Mouse (Mus musculus) spleen, adult 2 months (tissue): ENCODE measurements around the gene Bbx. TPM values are rescaled to one million over a fixed set of nuclear protein-coding genes. Genes with fewer than 3 reads are reported as not detected.

ENCODE experiments used
- DNase-seq, 2 experiments: peaks; one replicate each; pipeline versions ENCODE4 v3.0.0 to v3.0.0-alpha.2; 2012 to 2021; ENCODE audit warnings: low spot score in 2 of 2, low read depth in 1 of 2
- H3K27ac ChIP-seq: fragments of 200-500 bp; 2 replicates; pipeline ENCODE4 v1.5.1; 2012; ENCODE audit warnings: low read length, inconsistent platforms; ENCODE audit not compliant: insufficient read depth
- H3K27me3 ChIP-seq: fragments of 200-500 bp; 2 replicates; pipeline ENCODE4 v1.6.1; 2012; ENCODE audit warnings: mild to moderate bottlenecking, moderate library complexity, low read length, inconsistent platforms; ENCODE audit not compliant: control insufficient read depth, insufficient read depth
- H3K36me3 ChIP-seq: fragments of 200-500 bp; 2 replicates; pipeline ENCODE4 v1.6.1; 2012; ENCODE audit warnings: mild to moderate bottlenecking, low read length, inconsistent platforms; ENCODE audit not compliant: control insufficient read depth, insufficient read depth
- H3K4me1 ChIP-seq: fragments of 200-500 bp; 2 replicates; pipeline ENCODE4 v1.6.1; 2011; ENCODE audit warnings: inconsistent platforms; ENCODE audit not compliant: control insufficient read depth, insufficient read depth, insufficient read length
- H3K4me3 ChIP-seq: fragments of 200-500 bp; 2 replicates; pipeline ENCODE4 v1.5.1; 2011; ENCODE audit warnings: mild to moderate bottlenecking, inconsistent platforms; ENCODE audit not compliant: insufficient read depth, insufficient read length; ENCODE audit errors: extremely low read depth
- CTCF ChIP-seq: fragments of 200-500 bp; IDR thresholded peaks from 2 replicates; pipeline ENCODE4 v1.5.1; 2011; ENCODE audit warnings: mild to moderate bottlenecking, inconsistent platforms; ENCODE audit not compliant: insufficient read depth, insufficient read length, insufficient replicate concordance; ENCODE audit errors: extremely low read depth
- POLR2A ChIP-seq: fragments of 200-500 bp; IDR thresholded peaks from 2 replicates; pipeline ENCODE4 v1.6.1; 2011; ENCODE audit warnings: low read depth, low read length, inconsistent platforms
- WGBS: fragments of 180-500 bp; shearing (Covaris S2); methylation state at CpG from one replicate; pipeline ENCODE4 v1.1.7; 2018; 5-methylcytosine and 5-hydroxymethylcytosine counted together
- polyA plus RNA-seq: library from polyadenylated mRNA; depleted of rRNA; stranded (reverse); fragments of >200 nt; gene quantifications from 2 replicates; pipeline ENCODE4 v1.2.3, GENCODE M21; 2012

Gene Bbx
- polyA plus RNA-seq, 1 experiment, result 3.8 TPM

DNA sequence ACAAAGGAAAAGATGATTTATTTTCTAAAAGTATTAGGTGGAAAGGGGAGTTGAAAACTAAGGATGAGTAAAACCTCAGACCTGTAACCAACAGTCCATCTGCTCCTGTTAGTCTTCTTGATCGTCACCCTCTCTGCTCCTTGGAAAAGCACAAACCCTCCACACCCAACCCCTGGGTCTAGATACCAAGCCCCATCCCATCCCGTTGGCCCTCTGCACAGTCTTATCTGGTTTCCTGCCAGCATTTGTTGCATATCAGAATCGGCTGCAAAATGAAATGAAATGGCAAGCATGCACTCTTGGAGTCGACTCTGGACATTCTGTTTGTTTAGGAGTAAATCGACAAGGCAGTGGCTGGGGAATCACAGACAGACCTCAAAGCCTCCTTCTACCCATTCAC is 29.3 kb downstream of the Bbx start:
- 70% methylated on average over 5 of the region's 5 CpGs for WGBS
- no peaks in the 10 kb centered on the region for H3K27me3 ChIP-seq
- no peak overlapping the region for H3K27ac ChIP-seq
- no peak for DNase-seq
- no peak overlapping the region for H3K4me3 ChIP-seq
- H3K36me3 ChIP-seq, result no peaks in the 10 kb centered on the region
- no peak for TF ChIP-seq POLR2A
- TF ChIP-seq CTCF, result no peak
- H3K4me1 ChIP-seq, result no peaks in the 10 kb centered on the region

DNA sequence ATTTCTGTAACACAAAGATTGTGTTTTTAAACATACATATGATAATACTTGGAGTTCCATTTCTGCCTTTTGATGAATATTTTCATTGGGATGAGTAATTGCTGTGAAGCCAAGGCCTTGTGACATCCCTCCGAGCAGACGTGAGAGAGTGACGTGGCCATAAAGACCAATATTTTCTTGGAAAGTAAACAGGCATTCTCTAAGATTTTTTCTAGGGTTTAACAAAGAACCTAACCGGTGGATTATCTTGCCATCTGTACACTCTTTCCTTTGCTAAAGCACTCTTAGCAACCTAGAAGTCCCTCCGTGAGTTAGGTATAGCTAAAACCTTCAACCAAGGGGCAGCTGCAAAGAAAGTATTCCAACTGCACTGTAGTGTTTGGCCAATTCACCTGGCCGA is 32.4 kb downstream of the Bbx start:
- no peak overlapping the region for H3K4me3 ChIP-seq
- no peak for TF ChIP-seq CTCF
- no peak for TF ChIP-seq POLR2A
- no peaks in the 10 kb centered on the region for H3K27me3 ChIP-seq
- H3K27ac ChIP-seq, result no peak overlapping the region
- WGBS, result 93% methylated on average over 6 of the region's 6 CpGs
- DNase-seq, result no peak
- H3K36me3 ChIP-seq, result no peaks in the 10 kb centered on the region
- H3K4me1 ChIP-seq, result peaks cover 7% of the 10 kb centered on the region

DNA sequence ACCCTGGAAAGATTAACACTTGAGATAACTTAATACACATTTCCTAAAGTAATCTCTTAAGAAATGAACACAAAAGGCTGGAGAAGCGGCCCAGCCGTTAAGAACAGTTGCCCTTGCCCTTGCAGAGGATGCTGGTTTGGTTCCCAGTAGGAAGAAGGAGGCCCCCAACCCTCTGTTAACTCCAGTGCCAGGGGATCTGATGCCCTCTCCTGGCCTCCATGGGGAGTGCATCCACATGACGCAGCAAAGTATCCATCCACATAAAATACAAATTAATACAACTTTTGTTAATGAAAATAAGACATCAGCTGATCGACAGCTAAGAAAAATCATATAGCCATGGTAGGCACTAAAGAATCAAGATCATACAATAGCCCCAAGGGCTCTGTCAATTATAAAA is 33.6 kb downstream of the Bbx start:
- no peak for TF ChIP-seq CTCF
- no peak for TF ChIP-seq POLR2A
- Histone ChIP-seq H3K4me1 (peaks cover 7% of the 10 kb centered on the region), H3K27ac (no peak overlapping the region), H3K36me3 (no peaks in the 10 kb centered on the region), H3K4me3 (no peak overlapping the region), H3K27me3 (no peaks in the 10 kb centered on the region)
- WGBS, result 95% methylated on average over 4 of the region's 4 CpGs
- DNase-seq, result no peak

DNA sequence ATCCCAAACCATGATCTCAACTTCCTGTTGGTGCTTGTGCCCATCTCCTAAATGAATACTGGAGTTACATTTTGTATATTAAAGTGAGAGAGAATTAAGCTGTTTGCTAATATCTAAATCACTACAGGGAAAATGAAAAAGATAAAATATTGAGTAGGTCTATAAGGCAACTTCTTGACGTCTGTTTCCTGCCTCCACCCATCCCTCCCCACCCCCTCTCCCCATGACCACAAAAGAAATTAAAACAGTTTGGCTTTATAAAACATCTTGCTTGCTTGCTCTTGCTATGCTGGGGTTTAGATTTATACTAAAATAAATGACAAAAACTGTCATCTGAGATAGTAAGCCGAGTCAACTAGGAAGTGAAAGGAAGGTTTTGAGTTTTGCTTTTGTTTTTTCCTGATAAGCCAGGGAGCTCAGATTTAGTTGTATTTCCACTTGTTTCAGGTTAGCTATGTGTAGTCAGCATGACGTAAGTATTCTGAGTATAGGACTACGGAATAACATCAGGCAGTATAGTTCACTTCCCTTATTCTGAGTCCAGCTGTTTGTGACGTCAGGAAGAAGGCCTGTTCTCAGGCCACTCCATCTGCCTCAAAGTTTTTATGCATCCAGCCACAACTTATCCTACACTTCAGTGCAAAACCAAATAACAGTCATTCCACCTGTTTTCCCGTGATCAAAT is 36.1 kb downstream of the Bbx start:
- no peak overlapping the region for H3K27ac ChIP-seq
- no peaks in the 10 kb centered on the region for H3K27me3 ChIP-seq
- TF ChIP-seq CTCF (no peak), POLR2A (no peak)
- H3K4me1 ChIP-seq, result peaks cover 7% of the 10 kb centered on the region
- no peak for DNase-seq
- no peak overlapping the region for H3K4me3 ChIP-seq
- H3K36me3 ChIP-seq, result no peaks in the 10 kb centered on the region
- WGBS, result 47% methylated on average over 6 of the region's 6 CpGs

DNA sequence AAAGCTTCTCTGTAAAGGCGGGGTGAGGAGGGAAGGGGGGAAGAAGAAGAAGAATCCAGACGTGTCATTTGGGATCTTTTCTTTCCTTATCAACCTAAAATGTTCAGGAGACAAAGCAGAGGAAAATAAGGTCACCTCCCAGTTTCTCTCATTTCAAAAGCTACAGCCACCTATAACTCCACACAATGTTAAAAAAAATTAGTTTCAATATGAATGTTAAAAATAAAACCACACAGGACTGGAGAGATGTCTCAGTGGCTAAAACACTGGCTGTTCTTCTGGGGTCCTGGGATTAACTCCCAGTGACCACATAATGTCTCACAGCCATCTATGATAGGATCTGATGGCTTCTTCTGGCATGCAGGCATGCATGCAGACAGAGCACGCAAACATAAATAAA is 43.7 kb downstream of the Bbx start:
- no peak overlapping the region for H3K27ac ChIP-seq
- no peak for DNase-seq
- no peaks in the 10 kb centered on the region for H3K27me3 ChIP-seq
- H3K36me3 ChIP-seq, result no peaks in the 10 kb centered on the region
- WGBS, result 79% methylated on average over 3 of the region's 3 CpGs
- TF ChIP-seq CTCF (no peak), POLR2A (no peak)
- H3K4me1 ChIP-seq, result no peaks in the 10 kb centered on the region
- no peak overlapping the region for H3K4me3 ChIP-seq

DNA sequence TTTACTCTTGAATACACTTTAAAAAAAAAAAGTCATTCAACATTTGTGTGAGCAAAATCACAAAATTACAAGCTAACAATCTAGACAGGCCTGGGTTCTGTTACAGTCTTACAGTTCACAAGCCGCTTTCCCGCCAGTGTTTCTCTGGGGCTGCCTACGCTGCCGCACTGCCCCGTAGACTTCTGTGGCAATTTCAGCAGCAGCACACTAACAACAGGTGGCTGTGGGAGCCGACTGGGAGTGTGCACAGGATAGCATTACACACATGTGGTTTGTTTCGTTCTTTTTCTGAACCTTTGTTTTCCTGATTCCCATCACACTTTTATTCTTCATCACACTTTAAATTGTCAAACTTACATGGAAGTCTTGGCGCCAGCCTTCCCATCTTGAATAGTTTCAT is 48.6 kb downstream of the Bbx start:
- H3K36me3 ChIP-seq, result no peaks in the 10 kb centered on the region
- no peak overlapping the region for H3K4me3 ChIP-seq
- no peaks in the 10 kb centered on the region for H3K4me1 ChIP-seq
- H3K27ac ChIP-seq, result no peak overlapping the region
- no peak for DNase-seq
- no peaks in the 10 kb centered on the region for H3K27me3 ChIP-seq
- no peak for TF ChIP-seq POLR2A
- TF ChIP-seq CTCF, result no peak
- 93% methylated on average over 8 of the region's 8 CpGs for WGBS

DNA sequence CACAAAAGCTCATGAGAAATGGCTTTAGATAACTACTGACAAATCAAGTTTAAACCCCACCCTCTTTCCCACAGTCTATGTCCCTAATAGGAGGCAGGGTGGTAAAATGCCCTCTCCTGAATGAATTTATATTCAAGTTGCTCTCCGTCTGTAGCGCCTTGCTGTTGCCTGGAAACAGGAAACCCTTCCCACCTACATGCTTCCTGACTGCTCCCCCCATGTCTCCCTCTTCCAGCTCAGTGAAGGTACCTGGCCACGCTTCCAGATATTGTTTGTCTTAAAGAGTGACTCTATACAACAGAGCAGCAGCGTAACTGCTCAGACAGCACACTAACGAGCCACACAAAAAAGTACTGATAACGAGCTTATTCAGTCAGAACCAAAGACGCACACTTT is 50.8 kb downstream of the Bbx start:
- 79% methylated on average over 7 of the region's 7 CpGs for WGBS
- no peak overlapping the region for H3K27ac ChIP-seq
- H3K27me3 ChIP-seq, result no peaks in the 10 kb centered on the region
- DNase-seq, result no peak
- no peak for TF ChIP-seq CTCF
- no peak for TF ChIP-seq POLR2A
- no peak overlapping the region for H3K4me3 ChIP-seq
- H3K4me1 ChIP-seq, result no peaks in the 10 kb centered on the region
- no peaks in the 10 kb centered on the region for H3K36me3 ChIP-seq
